Mouse (Mus musculus) mature B cell (primary cell): Measurements from ENCODE around the gene Syne1.

Experiments used
- in situ Hi-C: fragments of 300-500 bp; cut with MboI; formaldehyde crosslinking; loops from 2 replicates; pipeline ENCODE4 v1.14.3; 2019

Syne1 gene

GRCm38 (mm10) chr10:5305555-5305954 lies 245.7 kb downstream of the Syne1 start:
- in situ Hi-C loops = no loop called here

- in situ Hi-C loops = no loop called here
Measured at GRCm38 (mm10) chr10:5295291-5295891, 255.9 kb downstream of the Syne1 start.

GRCm38 (mm10) chr10:5289575-5289909 lies 261.7 kb downstream of the Syne1 start:
- in situ Hi-C loops = no loop called here

- in situ Hi-C loops = no loop called here
Measured at GRCm38 (mm10) chr10:5288716-5289574, 262.3 kb downstream of the Syne1 start.

GRCm38 (mm10) chr10:5288262-5288661 lies 263.0 kb downstream of the Syne1 start:
- in situ Hi-C loops = no loop called here

GRCm38 (mm10) chr10:5275769-5276168 lies 275.5 kb downstream of the Syne1 start:
- in situ Hi-C loops = no loop called here

- in situ Hi-C loops = no loop called here
Measured at GRCm38 (mm10) chr10:5270641-5271040, 280.6 kb downstream of the Syne1 start.

GRCm38 (mm10) chr10:5264418-5264817 lies 286.9 kb downstream of the Syne1 start:
- in situ Hi-C loops = no loop called here

GRCm38 (mm10) chr10:5262636-5263035 lies 288.6 kb downstream of the Syne1 start:
- in situ Hi-C loops = no loop called here

GRCm38 (mm10) chr10:5256686-5257085 lies 294.6 kb downstream of the Syne1 start:
- in situ Hi-C loops = no loop called here

GRCm38 (mm10) chr10:5253752-5254151 lies 297.5 kb downstream of the Syne1 start:
- in situ Hi-C loops = no loop called here

GRCm38 (mm10) chr10:5250702-5251101 lies 300.6 kb downstream of the Syne1 start:
- in situ Hi-C loops = no loop called here

GRCm38 (mm10) chr10:5239680-5240079 lies 311.6 kb downstream of the Syne1 start:
- in situ Hi-C loops = no loop called here

GRCm38 (mm10) chr10:5236926-5237325 lies 314.4 kb downstream of the Syne1 start:
- in situ Hi-C loops = no loop called here

GRCm38 (mm10) chr10:5236171-5236570 lies 315.1 kb downstream of the Syne1 start:
- in situ Hi-C loops = no loop called here

GRCm38 (mm10) chr10:5234721-5235501 lies 316.4 kb downstream of the Syne1 start:
- in situ Hi-C loops = no loop called here

GRCm38 (mm10) chr10:5229129-5229528 lies 322.2 kb downstream of the Syne1 start:
- in situ Hi-C loops = no loop called here

GRCm38 (mm10) chr10:5227395-5228076 lies 323.7 kb downstream of the Syne1 start:
- in situ Hi-C loops = no loop called here

GRCm38 (mm10) chr10:5215943-5216342 lies 335.3 kb downstream of the Syne1 start:
- in situ Hi-C loops = no loop called here

GRCm38 (mm10) chr10:5207905-5208641 lies 343.2 kb downstream of the Syne1 start:
- in situ Hi-C loops = no loop called here

GRCm38 (mm10) chr10:5205977-5206376 lies 345.3 kb downstream of the Syne1 start:
- in situ Hi-C loops = no loop called here
